Comparison of ENCODE assay signal across 26 mouse cellular contexts in genomic region chr1:163630291-163630812, GRCm38 (mm10).
"Had no signal": no experiment of that assay in that cellular context is flagged by ENCODE, and none has a peak within 500 bp of the region (broad histone marks: within the 10 kb centered on the region; RNA-seq: fewer than 3 reads in every experiment).

No protein-coding gene starts in this region.

- H3K9me3 ChIP-seq: heart, embryonic 10.5 days; heart, embryonic 13.5 days; heart, embryonic 15.5 days; hindbrain, embryonic 13.5 days; hindbrain, embryonic 15.5 days; intestine, embryonic 15.5 days; limb, embryonic 13.5 days; limb, embryonic 15.5 days; liver, embryonic 12.5 days had no signal

- H3K4me1 ChIP-seq: heart, embryonic 10.5 days; heart, embryonic 13.5 days; heart, embryonic 15.5 days; hindbrain, embryonic 13.5 days; hindbrain, embryonic 15.5 days; intestine, embryonic 15.5 days; limb, embryonic 15.5 days; liver, embryonic 12.5 days had no signal

- H3K36me3 ChIP-seq: heart, embryonic 10.5 days; heart, embryonic 13.5 days; heart, embryonic 15.5 days; hindbrain, embryonic 13.5 days; hindbrain, embryonic 15.5 days; intestine, embryonic 15.5 days; limb, embryonic 13.5 days; limb, embryonic 15.5 days; liver, embryonic 12.5 days had no signal

- ATAC-seq: hindbrain, postnatal 0 days; intestine, embryonic 15.5 days; intestine, postnatal 0 days; liver, embryonic 12.5 days had no signal

- H3K27me3 ChIP-seq: heart, embryonic 13.5 days; heart, embryonic 15.5 days; hindbrain, embryonic 13.5 days; hindbrain, embryonic 15.5 days; intestine, embryonic 15.5 days; limb, embryonic 13.5 days; limb, embryonic 15.5 days; liver, embryonic 12.5 days had no signal

- H3K9ac ChIP-seq: heart, embryonic 13.5 days; heart, embryonic 15.5 days; hindbrain, embryonic 13.5 days; hindbrain, embryonic 15.5 days; intestine, embryonic 15.5 days; limb, embryonic 13.5 days; limb, embryonic 15.5 days; liver, embryonic 12.5 days; liver, embryonic 14.5 days had no signal

- H3K27ac ChIP-seq: gastrocnemius, adult 2 months; heart, embryonic 10.5 days; heart, embryonic 13.5 days; heart, embryonic 15.5 days; hindbrain, embryonic 13.5 days; hindbrain, embryonic 15.5 days; hindbrain, postnatal 0 days; intestine, embryonic 15.5 days; layer of hippocampus, adult 2 months; left cerebral cortex, adult 2 months; limb, embryonic 13.5 days; limb, embryonic 15.5 days; liver, embryonic 12.5 days; liver, embryonic 14.5 days had no signal

- DNase-seq: gastrocnemius, adult 2 months; gastrocnemius, postnatal 10 days; gastrocnemius, postnatal 25 days; heart, adult 18-20 months; heart, postnatal 14 days; heart, postnatal 36 days; kidney, adult 18-20 months; kidney, adult 8-10 months; kidney, postnatal 10 days; kidney, postnatal 25 days; kidney, postnatal 4 days; left cerebral cortex, postnatal 4 days had no signal

- H3K4me3 ChIP-seq: gastrocnemius, adult 2 months; heart, embryonic 10.5 days; heart, embryonic 13.5 days; heart, embryonic 15.5 days; hindbrain, embryonic 13.5 days; hindbrain, embryonic 15.5 days; intestine, embryonic 15.5 days; layer of hippocampus, adult 2 months; left cerebral cortex, adult 2 months; limb, embryonic 13.5 days; limb, embryonic 15.5 days; liver, embryonic 12.5 days had no signal

- H3K4me2 ChIP-seq: heart, embryonic 13.5 days; heart, embryonic 15.5 days; hindbrain, embryonic 13.5 days; hindbrain, embryonic 15.5 days; intestine, embryonic 15.5 days; limb, embryonic 13.5 days; limb, embryonic 15.5 days; liver, embryonic 12.5 days had no signal
